Mouse (Mus musculus) heart, postnatal 0 days (tissue): ENCODE results near the gene Abcf1. TPM values are rescaled to one million over a fixed set of nuclear protein-coding genes. Genes with fewer than 3 reads are reported as not detected.

ENCODE experiments used
- ATAC-seq: fragments of 200-750 bp; cut with Nextera tagmentation; 2 replicates; pipeline ENCODE4 v1.8.0; 2017; ENCODE audit warnings: low read depth, moderate number of reproducible peaks, moderate library complexity; ENCODE audit not compliant: insufficient read depth
- DNase-seq: peaks from one replicate; pipeline ENCODE4 v3.0.0-alpha.2; 2016; ENCODE audit warnings: low spot score
- H3K27ac ChIP-seq: fragments of 300-500 bp; sonication (generic); 2 replicates; pipeline ENCODE4 v1.5.1; 2014; ENCODE audit warnings: low read depth, mild to moderate bottlenecking
- H3K27me3 ChIP-seq: fragments of 300-500 bp; sonication (generic); 2 replicates; pipeline ENCODE4 v1.6.1; 2014; ENCODE audit warnings: low read length, mixed read lengths; ENCODE audit not compliant: control insufficient read depth, insufficient read depth
- H3K36me3 ChIP-seq: fragments of 300-500 bp; sonication (generic); replicated peaks from 2 replicates; pipeline ENCODE4 v1.6.1; 2014; ENCODE audit warnings: low read length, mixed read lengths; ENCODE audit not compliant: control insufficient read depth, insufficient read depth
- H3K4me1 ChIP-seq: fragments of 300-500 bp; sonication (generic); 2 replicates; pipeline ENCODE4 v1.6.1; 2014; ENCODE audit warnings: antibody characterized with exemption; ENCODE audit not compliant: control insufficient read depth, insufficient read depth
- H3K4me2 ChIP-seq: fragments of 300-500 bp; sonication (generic); 2 replicates; pipeline ENCODE4 v1.6.1; 2014; ENCODE audit warnings: low read depth, mild to moderate bottlenecking, low read length, moderate library complexity
- H3K4me3 ChIP-seq: fragments of 300-500 bp; sonication (generic); 2 replicates; pipeline ENCODE4 v1.5.1; 2014; ENCODE audit warnings: low read depth, low read length
- H3K9ac ChIP-seq: fragments of 300-500 bp; sonication (generic); replicated peaks from 2 replicates; pipeline ENCODE4 v1.6.1; 2014; ENCODE audit warnings: low read depth, low read length, mixed read lengths
- H3K9me3 ChIP-seq: fragments of 300-500 bp; sonication (generic); replicated peaks from 2 replicates; pipeline ENCODE4 v1.6.1; 2016; ENCODE audit warnings: low read length; ENCODE audit not compliant: control insufficient read depth
- CTCF ChIP-seq: IDR thresholded peaks from 2 replicates; pipeline ENCODE4 v1.5.1; 2016; ENCODE audit warnings: antibody characterized with exemption, control low read depth, low read depth
- EP300 ChIP-seq: IDR thresholded peaks from 2 replicates; pipeline ENCODE4 v1.6.1; 2016; ENCODE audit warnings: antibody characterized with exemption, low read depth
- WGBS: fragments of 180-500 bp; shearing (Covaris S2); extraction: QIAGEN DNeasy Blood & Tissue Kit; methylation state at CpG from one replicate; pipeline ENCODE4 v1.1.7; 2014; 5-methylcytosine and 5-hydroxymethylcytosine counted together
- polyA plus RNA-seq: library from polyadenylated mRNA; unstranded; fragments of >200 nt; fragmentation: Nextera tagmentation; extraction: Ambion mirVana; gene quantifications from 2 replicates; pipeline ENCODE4 v1.2.1, GENCODE M21; 2015
- total RNA-seq: library from RNA; depleted of rRNA; stranded (reverse); fragments of >200 nt; gene quantifications from 2 replicates; pipeline ENCODE4 v1.2.3, GENCODE M21; 2014; ENCODE audit warnings: low replicate concordance

Abcf1 gene
- total and polyA plus RNA-seq, 2 experiments from 2014 or later = 47.0 to 74.5 TPM

DNA sequence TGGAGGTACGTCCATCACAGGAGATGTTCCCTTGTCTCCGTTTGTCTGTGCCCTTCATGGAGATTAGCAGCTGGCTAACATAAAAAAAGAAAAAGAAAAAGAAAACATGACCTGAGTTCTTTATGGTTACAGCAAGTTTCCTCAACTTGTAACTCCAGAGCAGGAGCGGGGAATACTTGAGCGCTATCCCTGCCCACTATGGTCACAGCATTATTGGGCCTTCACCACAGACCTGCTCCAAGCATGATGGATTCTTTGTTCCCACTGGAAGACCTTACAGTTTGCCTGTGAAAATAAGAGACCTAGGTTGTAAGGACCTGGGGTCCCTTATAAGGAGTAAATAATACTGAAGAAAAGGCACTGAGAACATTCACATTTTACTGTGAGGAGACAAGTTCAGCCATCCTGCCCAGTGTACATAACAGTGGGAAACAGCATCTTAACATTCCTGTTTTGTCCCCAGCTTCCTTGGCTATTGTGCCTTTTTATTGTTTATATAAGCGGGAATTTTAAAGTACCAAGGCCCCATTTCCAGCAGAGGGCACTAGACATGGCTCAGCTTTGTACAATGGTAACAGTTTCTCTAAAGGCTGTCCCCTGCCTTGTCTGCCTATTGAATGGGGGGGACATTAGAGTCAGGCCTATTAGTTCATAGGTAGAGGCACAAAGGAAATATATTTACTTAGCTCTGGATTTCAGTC lies 48.5 kb downstream of the Abcf1 start:
- Histone ChIP-seq H3K4me1 (peaks cover 12% of the 10 kb centered on the region; the same call in 1 of the 2 replicates), H3K9me3 (no peaks in the 10 kb centered on the region), H3K27ac (no peak overlapping the region; the same call in 1 of the 2 replicates), H3K36me3 (peaks cover 39% of the 10 kb centered on the region), H3K27me3 (no peaks in the 10 kb centered on the region), H3K4me2 (no peak overlapping the region), H3K9ac (no peak overlapping the region), H3K4me3 (no peak overlapping the region)
- DNase-seq (peak; percentile 72), ATAC-seq (no peak)
- WGBS = 71% methylated on average over 5 of the region's 5 CpGs
- TF ChIP-seq EP300 (no peak), CTCF (peak; percentile 62)

DNA sequence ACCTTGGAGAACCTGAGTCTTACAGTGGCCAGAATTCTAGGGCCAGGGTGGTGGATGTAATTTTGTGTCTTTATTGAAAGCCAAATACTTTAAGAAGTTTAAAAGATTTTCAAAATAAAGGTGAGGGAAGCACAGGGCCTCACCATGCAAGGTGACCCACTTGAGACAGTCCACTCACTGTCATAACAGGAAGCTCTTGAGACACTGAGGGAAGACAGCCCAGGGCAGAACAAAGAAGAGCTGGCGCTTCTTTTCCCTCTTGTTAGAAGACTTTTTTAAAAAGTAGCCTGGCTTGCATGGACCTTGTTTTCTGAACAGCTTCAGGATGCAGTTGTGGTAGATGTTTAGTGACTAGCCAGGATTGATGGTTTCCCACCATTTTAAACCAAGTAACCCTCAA lies 49.2 kb downstream of the Abcf1 start:
- ATAC-seq (no peak), DNase-seq (no peak)
- no peaks in the 10 kb centered on the region for H3K27me3 ChIP-seq
- WGBS = 74% methylated on average over 1 of the region's 1 CpGs
- H3K9ac ChIP-seq = no peak overlapping the region
- TF ChIP-seq EP300 = no peak
- no peak for TF ChIP-seq CTCF
- H3K4me3 ChIP-seq = no peak overlapping the region
- no peak overlapping the region for H3K4me2 ChIP-seq
- H3K36me3 ChIP-seq = peaks cover 33% of the 10 kb centered on the region
- H3K27ac ChIP-seq = peak overlapping the region; percentile 99
- no peaks in the 10 kb centered on the region for H3K9me3 ChIP-seq
- peaks cover 15% of the 10 kb centered on the region; the same call in 1 of the 2 replicates for H3K4me1 ChIP-seq

DNA sequence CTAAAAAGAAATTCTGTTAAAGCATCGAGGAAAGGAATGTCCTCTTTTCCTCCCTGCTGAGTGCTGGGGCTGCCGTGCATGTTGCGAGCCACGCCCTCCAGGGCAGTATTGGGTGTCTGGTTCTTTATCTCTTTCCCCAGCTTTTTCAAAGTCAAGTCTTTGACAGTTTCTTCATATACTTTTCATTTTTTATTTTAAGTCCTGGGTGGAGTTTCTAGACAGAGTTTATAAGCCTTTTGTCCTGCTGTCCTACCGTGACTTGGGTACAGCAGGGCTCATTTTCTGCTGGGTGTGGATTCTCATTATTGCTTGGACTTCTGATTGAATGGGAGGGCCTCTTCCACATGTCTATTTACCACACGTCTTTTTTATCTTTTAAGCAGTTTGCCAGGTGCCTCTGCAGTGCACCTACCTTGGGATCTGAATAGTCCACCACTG lies 49.7 kb downstream of the Abcf1 start:
- WGBS = 30% methylated on average over 6 of the region's 6 CpGs
- Histone ChIP-seq H3K4me2 (peak overlapping the region; percentile 89; the same call in 1 of the 2 replicates), H3K9me3 (no peaks in the 10 kb centered on the region), H3K27ac (peak overlapping the region; percentile 99), H3K36me3 (peaks cover 28% of the 10 kb centered on the region), H3K27me3 (no peaks in the 10 kb centered on the region), H3K4me1 (peaks cover 18% of the 10 kb centered on the region; the same call in 1 of the 2 replicates), H3K9ac (peak overlapping the region; percentile 2; the same call in 1 of the 2 replicates), H3K4me3 (peak overlapping the region; percentile 91)
- DNase-seq (no peak), ATAC-seq (no peak)
- TF ChIP-seq CTCF = no peak
- TF ChIP-seq EP300 = no peak

DNA sequence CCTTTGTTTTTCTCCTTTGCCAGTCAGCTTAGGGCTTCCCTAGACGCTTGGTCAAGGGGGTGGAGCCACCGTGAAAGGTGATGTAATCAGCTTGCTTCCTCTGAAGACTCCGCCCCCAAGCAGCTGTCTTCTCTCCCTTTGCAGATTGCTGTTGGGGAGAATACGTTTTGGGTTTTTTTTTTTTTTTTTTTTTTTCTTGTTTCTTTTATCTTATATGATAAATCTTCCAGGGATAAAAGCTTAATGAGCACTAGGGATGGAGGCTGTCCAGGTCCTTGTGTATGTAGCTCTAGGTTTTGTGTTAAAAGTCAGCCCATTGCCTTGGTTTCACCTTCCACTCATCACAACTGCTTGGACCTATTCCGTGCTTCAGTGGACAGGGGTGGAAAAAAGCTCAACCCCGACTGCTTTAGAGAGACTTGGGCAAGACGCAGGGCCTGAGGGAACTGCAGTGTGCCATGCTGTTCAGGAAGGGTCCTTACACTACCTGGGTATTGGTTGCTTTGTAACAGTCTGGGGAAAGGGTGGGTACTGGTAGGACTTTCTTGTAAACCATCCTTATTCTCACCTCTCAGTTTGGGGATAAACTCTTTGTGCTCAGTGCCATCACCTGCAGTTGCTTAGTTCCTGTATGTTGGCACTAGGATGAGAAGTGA lies 50.4 kb downstream of the Abcf1 start:
- 8% methylated on average over 7 of the region's 7 CpGs for WGBS

DNA sequence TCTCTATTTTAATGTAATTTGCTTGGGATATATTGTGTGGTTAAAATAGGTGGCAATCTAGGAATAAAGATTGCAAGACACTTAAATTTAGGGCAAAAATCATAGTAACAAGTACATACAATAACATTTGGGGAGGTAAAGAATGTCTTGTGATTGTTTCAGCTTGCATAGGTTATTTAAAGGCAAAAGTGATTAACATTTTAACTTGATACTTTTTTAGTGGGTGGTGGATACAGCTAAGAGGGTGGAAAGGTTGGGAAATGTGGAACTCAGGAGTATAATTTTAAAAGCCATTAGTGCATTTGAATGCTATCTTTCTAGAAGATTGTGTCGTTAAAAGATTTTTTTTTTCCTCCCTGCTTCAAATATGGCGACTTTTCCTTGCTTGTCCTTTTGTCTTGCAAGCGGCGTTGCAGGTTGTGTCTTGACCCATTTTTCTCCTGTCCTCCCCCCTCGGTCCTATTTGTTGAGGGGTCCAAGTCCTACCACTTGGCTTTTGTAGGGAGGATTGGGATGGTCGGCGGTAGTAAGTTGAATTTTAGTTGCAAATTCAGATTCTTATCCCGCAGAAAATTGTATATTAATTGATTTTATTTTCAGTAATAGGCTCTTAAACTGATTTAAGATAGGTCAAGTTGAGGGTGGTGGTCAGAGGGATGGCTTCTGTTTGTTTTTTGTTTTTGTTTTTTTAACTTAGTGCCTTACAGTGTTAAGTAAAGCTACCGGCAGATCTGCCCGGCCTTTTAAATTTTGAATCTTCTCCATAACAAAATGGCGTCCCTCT lies 51.1 kb downstream of the Abcf1 start:
- peaks cover 23% of the 10 kb centered on the region for H3K36me3 ChIP-seq
- no peaks in the 10 kb centered on the region for H3K9me3 ChIP-seq
- ATAC-seq (no peak), DNase-seq (peak; percentile 76)
- TF ChIP-seq CTCF = no peak
- TF ChIP-seq EP300 = peak; percentile 51; the same call in 1 of the 2 replicates
- peaks cover 18% of the 10 kb centered on the region; the same call in 1 of the 2 replicates for H3K4me1 ChIP-seq
- H3K4me2 ChIP-seq = peak overlapping the region; percentile 89
- no peaks in the 10 kb centered on the region for H3K27me3 ChIP-seq
- peak overlapping the region; percentile 91 for H3K4me3 ChIP-seq
- peak overlapping the region; percentile 99 for H3K27ac ChIP-seq
- peak overlapping the region; percentile 99 for H3K9ac ChIP-seq
- under 1% methylated on average over 11 of the region's 11 CpGs for WGBS

More for the DNA sequence above, 50.4 kb downstream of the Abcf1 start:
- no peaks in the 10 kb centered on the region for H3K9me3 ChIP-seq
- peak overlapping the region; percentile 99 for H3K9ac ChIP-seq
- TF ChIP-seq EP300 (no peak), CTCF (no peak)
- H3K4me1 ChIP-seq = peaks cover 18% of the 10 kb centered on the region; the same call in 1 of the 2 replicates
- peak; percentile 99 for DNase-seq
- H3K36me3 ChIP-seq = peaks cover 26% of the 10 kb centered on the region
- H3K27ac ChIP-seq = peak overlapping the region; percentile 99
- peak overlapping the region; percentile 91 for H3K4me3 ChIP-seq
- no peaks in the 10 kb centered on the region for H3K27me3 ChIP-seq
- ATAC-seq = peak; percentile 31
- H3K4me2 ChIP-seq = peak overlapping the region; percentile 89
